Mouse (Mus musculus): ENCODE measurements around the gene Trappc4. TPM values are rescaled to one million over a fixed set of nuclear protein-coding genes. Genes with fewer than 3 reads are reported as not detected.
"Not testable (repeated sequence)": the region's sequence is repeated elsewhere in the genome, so short reads cannot be mapped to it uniquely, and the experiment has no call there.

Gene Trappc4
- polyA plus RNA-seq, 1 experiment from 2014 or later: 123 TPM

DNA sequence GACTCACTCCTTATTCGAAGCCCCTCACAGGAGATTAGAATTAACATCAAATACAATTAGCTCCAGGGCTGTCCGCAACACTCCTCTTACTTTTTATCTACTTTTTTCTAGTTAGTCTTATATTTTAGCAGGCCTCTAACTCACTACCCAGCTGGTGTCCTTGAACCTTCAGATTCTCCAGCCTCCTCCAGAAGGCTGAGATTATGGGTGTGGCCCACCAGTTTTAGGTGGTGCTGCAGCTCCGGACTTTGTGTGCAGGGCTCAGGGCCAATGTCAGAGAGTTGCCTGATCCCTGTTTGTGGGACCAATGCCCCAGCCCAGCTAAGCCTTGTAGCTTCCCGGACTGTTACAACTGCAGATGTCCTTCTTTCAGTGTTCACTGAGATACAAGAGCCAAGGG lies 16.2 kb upstream of the Trappc4 start:
- ATAC-seq (ENCODE audit: insufficient number of reproducible peaks, insufficient read depth, low FRiP score, low read depth): no peak
- no peaks in the 10 kb centered on the region for H3K9me3 ChIP-seq (ENCODE audit: control insufficient read depth, low read depth, low read length)
- 74% methylated on average over 4 of the region's 4 CpGs for WGBS
- no peaks in the 10 kb centered on the region for H3K36me3 ChIP-seq (ENCODE audit: control insufficient read depth, insufficient read depth, low read length)
- H3K4me3 ChIP-seq (ENCODE audit: low read depth, low read length): no peak overlapping the region
- H3K9ac ChIP-seq (replicated peaks; ENCODE audit: low read depth, low read length): no peak overlapping the region
- H3K4me2 ChIP-seq (replicated peaks; ENCODE audit: low read depth, low read length): no peak overlapping the region
- H3K4me1 ChIP-seq (ENCODE audit: control insufficient read depth, insufficient read depth, low read length): no peaks in the 10 kb centered on the region
- no peaks in the 10 kb centered on the region for H3K27me3 ChIP-seq (ENCODE audit: control insufficient read depth, insufficient read depth, low read length)
- H3K27ac ChIP-seq (ENCODE audit: low read length): no peak overlapping the region

- 71% methylated on average over 5 of the region's 5 CpGs for WGBS
- H3K4me1 ChIP-seq (ENCODE audit: control insufficient read depth, insufficient read depth, low read length): peaks cover 4% of the 10 kb centered on the region
- no peaks in the 10 kb centered on the region for H3K27me3 ChIP-seq (ENCODE audit: control insufficient read depth, insufficient read depth, low read length)
- H3K36me3 ChIP-seq (ENCODE audit: control insufficient read depth, insufficient read depth, low read length): no peaks in the 10 kb centered on the region
- ATAC-seq (ENCODE audit: insufficient number of reproducible peaks, insufficient read depth, low FRiP score, low read depth): no peak
- H3K9ac ChIP-seq (replicated peaks; ENCODE audit: low read depth, low read length): no peak overlapping the region
- H3K27ac ChIP-seq (ENCODE audit: low read length): no peak overlapping the region
- H3K9me3 ChIP-seq (ENCODE audit: control insufficient read depth, low read depth, low read length): no peaks in the 10 kb centered on the region
- H3K4me2 ChIP-seq (replicated peaks; ENCODE audit: low read depth, low read length): no peak overlapping the region
- H3K4me3 ChIP-seq (ENCODE audit: low read depth, low read length): no peak overlapping the region
These were observed 13.0 kb upstream of the Trappc4 start for GRCm38 (mm10) chr9:44420280-44420898.

DNA sequence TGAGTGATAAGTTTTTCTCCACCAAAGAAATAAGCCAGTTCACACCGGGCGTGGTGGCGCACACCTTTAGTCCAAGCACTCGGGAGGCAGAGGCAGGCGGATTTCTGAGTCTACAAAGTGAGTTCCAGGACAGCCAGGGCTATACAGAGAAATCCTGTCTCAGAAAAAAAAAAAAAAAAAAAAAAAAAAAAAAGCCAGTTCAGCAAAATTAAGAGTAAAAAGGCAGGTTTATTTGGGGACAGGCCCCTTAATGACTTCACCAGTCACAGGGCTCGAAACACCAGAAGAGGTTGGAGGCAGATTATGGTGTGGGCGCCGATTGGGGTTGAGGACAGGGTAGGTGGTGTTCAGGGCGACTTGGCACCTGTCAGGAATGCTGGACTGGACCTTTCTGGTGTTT lies 12.3 kb upstream of the Trappc4 start:
- WGBS: 91% methylated on average over 9 of the region's 9 CpGs

DNA sequence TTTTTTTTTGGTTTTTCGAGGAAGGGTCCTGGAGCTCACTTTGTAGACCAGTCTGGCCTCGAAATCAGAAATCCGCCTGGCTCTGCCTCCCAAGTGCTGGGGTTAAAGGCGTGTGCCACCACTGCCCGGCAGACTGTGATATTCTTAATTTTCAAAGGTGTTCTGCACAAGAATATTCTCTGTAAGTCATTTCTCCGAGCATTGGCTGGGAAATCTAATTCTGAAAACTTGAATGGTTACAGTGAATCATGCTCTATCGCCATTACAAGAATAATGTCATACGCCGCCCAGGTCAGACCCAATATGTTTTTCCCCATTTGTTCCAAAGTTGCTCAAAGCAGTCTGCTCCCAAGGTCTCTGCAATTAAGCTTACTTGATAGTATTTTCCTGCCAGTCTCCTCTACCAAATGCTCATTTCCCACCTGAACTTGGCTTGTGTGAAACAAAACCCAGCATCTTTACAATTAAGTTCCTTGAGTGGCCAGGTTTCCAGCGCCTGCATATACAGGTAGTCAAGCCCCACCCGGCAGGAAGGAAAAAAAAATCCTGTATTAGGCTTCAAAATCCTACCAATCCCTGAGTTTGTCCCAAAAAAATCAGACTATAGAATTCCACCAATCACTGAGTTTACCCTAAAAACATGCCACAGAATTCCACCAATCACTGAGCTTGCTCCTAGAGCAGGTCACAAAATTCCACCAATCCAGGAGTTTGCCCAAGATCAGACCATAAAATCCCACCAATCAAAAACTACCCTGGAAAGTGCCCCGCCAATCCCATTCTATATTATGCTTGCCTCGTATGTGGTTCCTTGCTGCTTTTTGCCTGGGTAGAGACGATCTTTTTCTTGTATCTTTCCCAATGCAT lies 11.4 kb upstream of the Trappc4 start, which contains the start of gene Ccdc84:
Gene Ccdc84 (minus strand): TSS at position 51 of the 867 bp plus-strand sequence.
- WGBS: 76% methylated on average over 14 of the region's 14 CpGs
- peak within 1 kb of the TSS; percentile 85 for H3K4me2 ChIP-seq (replicated peaks; ENCODE audit: low read depth, low read length)
- ATAC-seq (ENCODE audit: insufficient number of reproducible peaks, insufficient read depth, low FRiP score, low read depth): no peak
- H3K36me3 ChIP-seq (ENCODE audit: control insufficient read depth, insufficient read depth, low read length): peaks cover 5% of the 10 kb centered on the region; the same call in 1 of the 2 replicates
- H3K4me3 ChIP-seq (ENCODE audit: low read depth, low read length): peak within 1 kb of the TSS; percentile 88
- peaks cover 4% of the 10 kb centered on the region for H3K4me1 ChIP-seq (ENCODE audit: control insufficient read depth, insufficient read depth, low read length)
- H3K27ac ChIP-seq (ENCODE audit: low read length): peak within 1 kb of the TSS; percentile 63; the same call in 1 of the 2 replicates
- H3K9me3 ChIP-seq (ENCODE audit: control insufficient read depth, low read depth, low read length): no peaks in the 10 kb centered on the region
- H3K27me3 ChIP-seq (ENCODE audit: control insufficient read depth, insufficient read depth, low read length): no peaks in the 10 kb centered on the region
- peak within 1 kb of the TSS; percentile 83 for H3K9ac ChIP-seq (replicated peaks; ENCODE audit: low read depth, low read length)

More for the DNA sequence above, 12.3 kb upstream of the Trappc4 start:
- H3K9ac ChIP-seq (replicated peaks; ENCODE audit: low read depth, low read length); H3K36me3 ChIP-seq (ENCODE audit: control insufficient read depth, insufficient read depth, low read length); H3K9me3 ChIP-seq (ENCODE audit: control insufficient read depth, low read depth, low read length); H3K4me1 ChIP-seq (ENCODE audit: control insufficient read depth, insufficient read depth, low read length); H3K4me2 ChIP-seq (replicated peaks; ENCODE audit: low read depth, low read length); H3K4me3 ChIP-seq (ENCODE audit: low read depth, low read length); ATAC-seq (ENCODE audit: insufficient number of reproducible peaks, insufficient read depth, low FRiP score, low read depth); H3K27me3 ChIP-seq (ENCODE audit: control insufficient read depth, insufficient read depth, low read length); H3K27ac ChIP-seq (ENCODE audit: low read length): not testable (repeated sequence)

DNA sequence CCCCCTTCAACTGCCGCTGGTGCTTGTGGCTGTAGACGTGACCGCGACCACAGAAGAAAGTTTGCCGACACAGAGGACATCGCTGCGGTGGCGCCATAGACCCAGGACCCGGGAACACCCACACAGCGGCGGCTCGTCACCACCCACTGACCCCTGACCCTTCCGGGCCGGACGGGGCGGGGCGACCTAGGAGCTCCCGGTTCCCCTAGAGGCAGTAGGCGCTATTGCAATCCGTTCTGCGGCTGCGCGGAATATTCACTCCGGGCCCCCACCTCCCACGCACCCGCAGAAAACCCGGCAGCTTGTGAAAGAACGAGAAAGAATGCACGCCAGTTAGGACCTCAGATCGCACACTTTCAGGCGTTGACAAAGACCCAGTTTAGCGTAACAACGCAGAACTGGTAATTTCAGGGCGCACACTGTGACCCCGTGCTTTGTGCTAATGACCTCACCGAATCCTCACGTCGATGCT lies 10.5 kb upstream of the Trappc4 start:
- Histone ChIP-seq H3K4me2 (replicated peaks; ENCODE audit: low read depth, low read length) (peak overlapping the region; percentile 85), H3K27ac (ENCODE audit: low read length) (peak overlapping the region; percentile 63; the same call in 1 of the 2 replicates), H3K27me3 (ENCODE audit: control insufficient read depth, insufficient read depth, low read length) (no peaks in the 10 kb centered on the region), H3K4me3 (ENCODE audit: low read depth, low read length) (peak overlapping the region; percentile 88), H3K4me1 (ENCODE audit: control insufficient read depth, insufficient read depth, low read length) (peaks cover 4% of the 10 kb centered on the region), H3K36me3 (ENCODE audit: control insufficient read depth, insufficient read depth, low read length) (peaks cover 10% of the 10 kb centered on the region), H3K9me3 (ENCODE audit: control insufficient read depth, low read depth, low read length) (no peaks in the 10 kb centered on the region), H3K9ac (replicated peaks; ENCODE audit: low read depth, low read length) (peak overlapping the region; percentile 83)
- WGBS: under 1% methylated on average over 38 of the region's 38 CpGs
- ATAC-seq (ENCODE audit: insufficient number of reproducible peaks, insufficient read depth, low FRiP score, low read depth): peak; percentile 91

- 7% methylated on average over 26 of the region's 26 CpGs for WGBS
These were observed 9.9 kb upstream of the Trappc4 start for GRCm38 (mm10) chr9:44417156-44417891.

GRCm38 (mm10) chr9:44412781-44413180 lies 5.4 kb upstream of the Trappc4 start:
- Histone ChIP-seq H3K27me3 (ENCODE audit: control insufficient read depth, insufficient read depth, low read length) (no peaks in the 10 kb centered on the region), H3K9me3 (ENCODE audit: control insufficient read depth, low read depth, low read length) (no peaks in the 10 kb centered on the region), H3K27ac (ENCODE audit: low read length) (no peak overlapping the region), H3K4me1 (ENCODE audit: control insufficient read depth, insufficient read depth, low read length) (peaks cover 4% of the 10 kb centered on the region), H3K4me2 (replicated peaks; ENCODE audit: low read depth, low read length) (no peak overlapping the region), H3K36me3 (ENCODE audit: control insufficient read depth, insufficient read depth, low read length) (peaks cover 51% of the 10 kb centered on the region), H3K9ac (replicated peaks; ENCODE audit: low read depth, low read length) (no peak overlapping the region), H3K4me3 (ENCODE audit: low read depth, low read length) (no peak overlapping the region)
- no peak for ATAC-seq (ENCODE audit: insufficient number of reproducible peaks, insufficient read depth, low FRiP score, low read depth)
- 77% methylated on average over 2 of the region's 2 CpGs for WGBS

More at GRCm38 (mm10) chr9:44417156-44417891, 9.9 kb upstream of the Trappc4 start:
- H3K4me1 ChIP-seq (ENCODE audit: control insufficient read depth, insufficient read depth, low read length): peaks cover 4% of the 10 kb centered on the region
- H3K9me3 ChIP-seq (ENCODE audit: control insufficient read depth, low read depth, low read length): no peaks in the 10 kb centered on the region
- peak; percentile 61 for ATAC-seq (ENCODE audit: insufficient number of reproducible peaks, insufficient read depth, low FRiP score, low read depth)
- H3K4me2 ChIP-seq (replicated peaks; ENCODE audit: low read depth, low read length): peak overlapping the region; percentile 85
- peak overlapping the region; percentile 83 for H3K9ac ChIP-seq (replicated peaks; ENCODE audit: low read depth, low read length)
- H3K4me3 ChIP-seq (ENCODE audit: low read depth, low read length): peak overlapping the region; percentile 88
- peaks cover 16% of the 10 kb centered on the region for H3K36me3 ChIP-seq (ENCODE audit: control insufficient read depth, insufficient read depth, low read length)
- H3K27ac ChIP-seq (ENCODE audit: low read length): peak overlapping the region; percentile 63; the same call in 1 of the 2 replicates
- H3K27me3 ChIP-seq (ENCODE audit: control insufficient read depth, insufficient read depth, low read length): no peaks in the 10 kb centered on the region

DNA sequence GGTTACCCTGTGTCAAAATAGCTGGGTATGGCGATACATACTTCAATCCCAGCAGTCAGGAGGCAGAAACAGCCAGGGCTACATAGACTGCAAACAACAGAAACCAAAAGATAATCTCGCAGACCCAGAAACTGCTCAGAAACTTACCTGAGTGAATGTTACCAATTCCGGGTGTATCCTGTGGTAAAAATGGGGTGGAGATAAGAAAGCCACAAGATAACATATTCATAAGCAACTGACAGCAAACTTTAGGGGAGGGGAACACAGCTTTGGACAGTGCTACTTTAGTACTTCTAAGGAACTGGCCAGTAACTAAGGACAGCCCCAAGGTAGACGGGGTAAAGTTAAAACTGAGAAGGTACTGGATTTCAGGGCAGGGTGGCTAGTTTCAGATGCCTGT lies 4.9 kb upstream of the Trappc4 start:
- H3K4me2 ChIP-seq (replicated peaks; ENCODE audit: low read depth, low read length): no peak overlapping the region
- H3K36me3 ChIP-seq (ENCODE audit: control insufficient read depth, insufficient read depth, low read length): peaks cover 51% of the 10 kb centered on the region
- H3K9me3 ChIP-seq (ENCODE audit: control insufficient read depth, low read depth, low read length): no peaks in the 10 kb centered on the region
- H3K4me1 ChIP-seq (ENCODE audit: control insufficient read depth, insufficient read depth, low read length): peaks cover 4% of the 10 kb centered on the region
- H3K27ac ChIP-seq (ENCODE audit: low read length): no peak overlapping the region
- H3K27me3 ChIP-seq (ENCODE audit: control insufficient read depth, insufficient read depth, low read length): no peaks in the 10 kb centered on the region
- 77% methylated on average over 4 of the region's 4 CpGs for WGBS
- no peak for ATAC-seq (ENCODE audit: insufficient number of reproducible peaks, insufficient read depth, low FRiP score, low read depth)
- H3K9ac ChIP-seq (replicated peaks; ENCODE audit: low read depth, low read length): no peak overlapping the region
- H3K4me3 ChIP-seq (ENCODE audit: low read depth, low read length): no peak overlapping the region

Data from stomach, embryonic 14.5 days (tissue).